Mouse (Mus musculus) C3H10T1/2 (cell line): ENCODE data around the gene Cwc25. TPM values are rescaled to one million over a fixed set of nuclear protein-coding genes. Genes with fewer than 3 reads are reported as not detected.

Experiments used
- polyA plus RNA-seq, 2 experiments: library from polyadenylated mRNA; unstranded; fragments of >200 nt; fragmentation: generic; extraction: Trizol; gene quantifications; one replicate each; pipeline ENCODE4 v1.2.1; 2012; ENCODE audit warnings: missing spikeins in 2 of 2

Cwc25 gene
- polyA plus RNA-seq: 10 to 100 TPM in 1 of 2 experiments, 1 to 10 TPM in 1; 7.9 to 16.2 TPM

GRCm38 (mm10) chr11:97766154-97766881, at the start of gene Cwc25:
Gene Cwc25, minus strand, starts transcription at chr11:97766556.

GRCm38 (mm10) chr11:97798782-97799145, 32.4 kb upstream of the Cwc25 start, which contains the start of gene Lasp1:
Gene Lasp1, plus strand, starts transcription at chr11:97799000.

GRCm38 (mm10) chr11:97781832-97782563, 15.6 kb upstream of the Cwc25 start, which contains the start of gene Rpl23:
Gene Rpl23, minus strand, starts transcription at chr11:97782437.

GRCm38 (mm10) chr11:97775808-97776496, 9.6 kb upstream of the Cwc25 start, which contains the start of gene 1700001P01Rik:
Gene 1700001P01Rik, minus strand, starts transcription at chr11:97775918.

GRCm38 (mm10) chr11:97744063-97744717, 22.2 kb downstream of the Cwc25 start, which contains the start of gene Pip4k2b:
Gene Pip4k2b, minus strand, starts transcription at chr11:97744704.

GRCm38 (mm10) chr11:97703039-97703826, 63.1 kb downstream of the Cwc25 start, which contains the start of gene Psmb3:
Gene Psmb3, plus strand, starts transcription at chr11:97703399.

GRCm38 (mm10) chr11:97700003-97700745, 66.2 kb downstream of the Cwc25 start, which contains the start of gene Pcgf2:
Gene Pcgf2, minus strand, starts transcription at chr11:97700497.

Other genes with a start within 250 kb of the Cwc25 start
- gene Srcin1, start 190.4 kb downstream of the Cwc25 start, polyA plus RNA-seq: under 1 TPM; 0.01 to 0.07 TPM
- 1 to 10 TPM; 3.8 to 10.0 TPM for gene Epop, start 136.9 kb downstream of the Cwc25 start, polyA plus RNA-seq
- 10 to 100 TPM in 1 of 2 experiments, 1 to 10 TPM in 1; 4.4 to 17.7 TPM for gene Mllt6, start 103.1 kb downstream of the Cwc25 start, polyA plus RNA-seq
- gene Cisd3, start 80.7 kb downstream of the Cwc25 start, polyA plus RNA-seq: 10 to 100 TPM; 32.1 to 68.6 TPM
- gene Pcgf2, start 66.1 kb downstream of the Cwc25 start, polyA plus RNA-seq: 10 to 100 TPM; 38.5 to 91.7 TPM
- gene Psmb3, start 63.2 kb downstream of the Cwc25 start, polyA plus RNA-seq: 1,000 to 10,000 TPM in 1 of 2 experiments, 100 to 1,000 TPM in 1; 535 to 1,281 TPM
- 10 to 100 TPM; 10.2 to 37.7 TPM for gene Pip4k2b, start 21.9 kb downstream of the Cwc25 start, polyA plus RNA-seq
- under 1 TPM; 0.08 to 0.31 TPM for gene 1700001P01Rik, start 9.4 kb upstream of the Cwc25 start, polyA plus RNA-seq
- gene Rpl23, start 15.9 kb upstream of the Cwc25 start, polyA plus RNA-seq: 1,000 to 10,000 TPM in 1 of 2 experiments, 100 to 1,000 TPM in 1; 978 to 2,275 TPM
- 100 to 1,000 TPM; 100 to 153 TPM for gene Lasp1, start 32.4 kb upstream of the Cwc25 start, polyA plus RNA-seq
- 1 to 10 TPM in 1 of 2 experiments, under 1 TPM in 1; 0.88 to 5.5 TPM for gene B230217C12Rik, start 74.2 kb upstream of the Cwc25 start, polyA plus RNA-seq
- gene Fbxo47, start 117.6 kb upstream of the Cwc25 start, polyA plus RNA-seq: under 1 TPM in 1 of 2 experiments, not detected in 1; 0.20 TPM
- under 1 TPM; 0.11 to 0.21 TPM for gene Plxdc1, start 219.9 kb upstream of the Cwc25 start, polyA plus RNA-seq
- 1 to 10 TPM; 1.6 to 1.7 TPM for gene Arl5c, start 229.6 kb upstream of the Cwc25 start, polyA plus RNA-seq